Mouse (Mus musculus) right cerebral cortex, postnatal 36 days (tissue): ENCODE measurements around the gene Hist1h2ak.
"Not testable (repeated sequence)": the region's sequence is repeated elsewhere in the genome, so short reads cannot be mapped to it uniquely, and the experiment has no call there.

Experiments used
- DNase-seq, 2 experiments: peaks; one replicate each; pipeline ENCODE4 v3.0.0; 2022; ENCODE audit warnings: low spot score in 2 of 2, mixed read lengths in 1 of 2

Hist1h2ak gene

DNA sequence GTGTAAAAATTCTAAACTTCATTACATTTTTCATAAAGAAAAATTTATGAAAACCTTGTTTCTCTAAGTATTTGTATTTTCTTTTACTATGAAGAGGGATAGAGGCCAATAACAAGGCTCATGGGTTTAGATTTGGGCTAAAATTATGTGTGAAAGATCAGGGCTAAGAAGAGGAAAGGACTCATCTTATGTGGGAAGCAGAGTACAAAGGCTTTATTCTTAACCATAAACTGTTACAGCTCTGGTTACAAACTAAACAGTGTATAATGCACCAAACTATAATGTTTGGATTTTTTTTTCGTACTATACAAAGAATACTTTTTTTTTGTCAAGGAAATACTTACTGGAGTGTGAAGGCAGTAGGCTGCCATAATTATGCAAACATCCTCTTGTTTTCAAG is 2.1 kb upstream of the Hist1h2ak start:
- no peak for DNase-seq

- DNase-seq = not testable (repeated sequence)
Measured at GRCm38 (mm10) chr13:21754294-21755001, 821 bp upstream of the Hist1h2ak start.

DNA sequence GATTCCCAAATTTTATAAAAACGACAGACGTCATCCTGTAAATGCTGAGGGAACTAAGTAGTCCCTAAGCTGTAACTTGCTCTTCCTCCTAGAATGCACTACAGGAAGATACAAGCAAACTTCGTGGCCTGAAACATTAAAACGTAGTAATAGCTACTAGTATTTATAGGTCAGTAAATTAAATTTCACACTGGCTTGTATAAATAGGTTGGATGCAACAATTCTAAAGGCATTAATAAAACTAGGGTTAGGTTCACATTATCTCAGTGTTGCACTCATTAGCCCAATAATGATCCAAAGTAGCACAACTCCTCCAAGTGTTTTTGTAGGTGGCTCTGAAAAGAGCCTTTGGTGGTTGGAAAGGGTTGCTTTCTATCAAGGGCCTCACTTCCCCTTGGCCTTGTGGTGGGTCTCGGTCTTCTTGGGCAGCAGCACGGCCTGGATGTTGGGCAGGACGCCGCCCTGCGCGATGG is 540 bp downstream of the Hist1h2ak start:
- DNase-seq = no peak

DNA sequence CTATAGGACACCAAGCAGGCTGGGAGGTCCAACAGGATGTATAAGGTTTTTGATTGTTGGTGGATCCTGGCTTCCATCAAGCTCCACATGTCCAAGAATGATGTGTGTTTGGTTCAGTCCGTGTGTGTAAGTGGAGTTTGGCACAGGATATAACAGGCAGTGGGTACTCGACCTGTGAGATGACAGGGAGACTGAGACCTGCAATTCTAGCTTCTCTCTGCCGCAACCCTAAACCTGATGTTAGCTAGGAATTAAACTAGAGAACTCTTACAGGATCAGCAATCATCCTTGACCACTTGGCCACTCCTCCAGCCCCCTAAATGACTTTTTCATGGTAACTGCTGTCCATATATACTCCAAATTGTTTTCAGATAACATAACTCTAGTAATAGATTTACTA is 1.3 kb downstream of the Hist1h2ak start:
- no peak for DNase-seq

DNA sequence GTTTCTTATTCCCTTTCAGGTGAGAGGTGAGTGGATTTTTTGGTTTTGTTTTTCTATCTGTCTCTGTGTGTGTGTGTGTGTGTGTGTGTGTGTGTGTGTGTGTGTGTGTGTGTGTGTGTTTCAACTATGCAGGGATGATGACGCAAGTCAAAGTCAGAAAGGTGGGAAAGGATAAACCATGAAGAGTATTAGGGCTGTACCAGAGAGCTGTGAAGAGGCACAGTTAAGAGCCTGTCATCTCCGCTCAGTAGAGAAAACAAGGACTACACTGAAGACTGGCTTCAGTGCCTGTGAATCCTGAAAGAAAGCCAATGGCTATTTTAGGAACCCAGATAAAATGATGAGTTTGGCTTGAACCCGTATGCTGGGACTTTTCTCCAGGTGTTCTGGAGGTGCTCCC is 1.8 kb downstream of the Hist1h2ak start:
- no peak for DNase-seq

DNA sequence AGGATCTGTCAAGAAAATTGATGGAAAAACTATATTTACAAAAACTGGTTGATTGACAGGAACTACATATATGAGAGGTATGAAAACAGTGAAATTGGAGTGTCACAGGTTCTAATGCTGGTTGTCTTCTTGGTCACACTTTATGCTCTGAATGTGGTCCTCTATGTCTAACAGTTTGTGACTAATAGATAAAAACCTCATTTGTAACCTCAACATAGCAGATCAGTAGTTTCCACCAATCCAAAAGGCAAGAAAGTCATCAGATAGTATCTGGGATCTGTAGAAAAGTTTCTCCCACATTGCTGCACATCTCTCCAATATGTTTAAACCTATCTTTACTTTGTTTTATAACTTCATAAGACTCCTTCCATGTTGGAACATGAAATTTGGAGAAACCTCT is 2.2 kb downstream of the Hist1h2ak start:
- no peak for DNase-seq

GRCm38 (mm10) chr13:21750159-21751017 is 3.2 kb downstream of the Hist1h2ak start, which contains the start of gene Hist1h4k:
Gene Hist1h4k, minus strand, starts transcription at chr13:21750505.
- peak; percentile 92 to 93 for DNase-seq

GRCm38 (mm10) chr13:21749387-21750158 is 4.1 kb downstream of the Hist1h2ak start:
- DNase-seq = no peak

DNA sequence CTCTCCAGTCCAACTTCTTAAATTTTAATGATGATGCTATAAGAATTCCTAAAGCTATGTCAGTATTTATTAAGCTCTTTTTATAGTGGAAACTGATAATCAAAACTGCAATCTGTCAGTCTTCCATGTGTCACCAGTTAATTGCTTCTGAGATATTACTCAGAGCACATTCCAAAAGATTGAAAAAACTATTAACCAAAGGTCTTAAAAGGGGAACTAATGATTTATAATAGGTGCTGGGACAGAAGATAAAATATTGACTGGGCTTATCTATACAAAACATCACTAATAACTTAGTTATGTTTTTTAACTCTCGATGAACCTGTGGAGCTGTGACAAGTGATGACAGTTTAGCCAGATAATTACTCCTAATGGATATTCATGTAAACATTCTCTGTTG is 8.6 kb downstream of the Hist1h2ak start:
- no peak for DNase-seq

DNA sequence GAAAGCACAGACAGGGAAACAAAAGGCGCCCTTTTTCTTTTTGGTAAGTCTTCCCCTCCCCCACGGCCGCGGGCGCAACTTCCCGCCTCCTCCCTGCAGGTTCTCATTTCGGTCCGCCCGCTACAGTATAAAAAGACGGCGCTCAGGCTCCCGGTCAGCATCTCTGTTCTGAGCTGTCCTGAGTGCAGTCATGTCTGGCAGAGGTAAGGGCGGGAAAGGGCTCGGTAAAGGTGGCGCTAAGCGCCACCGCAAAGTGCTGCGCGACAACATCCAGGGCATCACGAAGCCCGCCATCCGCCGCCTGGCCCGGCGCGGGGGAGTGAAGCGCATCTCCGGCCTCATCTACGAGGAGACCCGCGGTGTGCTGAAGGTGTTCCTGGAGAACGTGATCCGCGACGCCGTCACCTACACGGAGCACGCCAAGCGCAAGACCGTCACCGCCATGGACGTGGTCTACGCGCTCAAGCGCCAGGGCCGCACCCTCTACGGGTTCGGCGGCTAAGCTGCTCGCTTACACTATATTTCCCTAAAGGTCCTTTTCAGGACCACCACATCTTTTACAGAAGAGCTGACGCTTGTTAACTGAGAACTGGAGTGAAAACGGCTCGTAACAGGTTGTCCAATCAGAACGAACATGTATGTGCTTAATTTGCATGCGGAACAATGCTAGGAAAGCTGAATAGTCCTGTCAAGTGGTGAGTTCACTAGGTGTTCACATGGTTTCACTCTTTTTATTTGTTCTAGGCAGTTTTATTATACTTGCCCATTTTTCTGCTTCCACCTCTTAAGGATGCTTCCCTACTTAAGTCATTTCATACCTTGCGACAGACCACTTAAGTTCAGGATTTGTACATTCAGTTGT is 18.5 kb downstream of the Hist1h2ak start, which contains the start of gene Hist1h4j:
Gene Hist1h4j (plus strand): TSS at position 159 of the 862 bp plus-strand sequence.
- peak; percentile 54 to 69 for DNase-seq

DNA sequence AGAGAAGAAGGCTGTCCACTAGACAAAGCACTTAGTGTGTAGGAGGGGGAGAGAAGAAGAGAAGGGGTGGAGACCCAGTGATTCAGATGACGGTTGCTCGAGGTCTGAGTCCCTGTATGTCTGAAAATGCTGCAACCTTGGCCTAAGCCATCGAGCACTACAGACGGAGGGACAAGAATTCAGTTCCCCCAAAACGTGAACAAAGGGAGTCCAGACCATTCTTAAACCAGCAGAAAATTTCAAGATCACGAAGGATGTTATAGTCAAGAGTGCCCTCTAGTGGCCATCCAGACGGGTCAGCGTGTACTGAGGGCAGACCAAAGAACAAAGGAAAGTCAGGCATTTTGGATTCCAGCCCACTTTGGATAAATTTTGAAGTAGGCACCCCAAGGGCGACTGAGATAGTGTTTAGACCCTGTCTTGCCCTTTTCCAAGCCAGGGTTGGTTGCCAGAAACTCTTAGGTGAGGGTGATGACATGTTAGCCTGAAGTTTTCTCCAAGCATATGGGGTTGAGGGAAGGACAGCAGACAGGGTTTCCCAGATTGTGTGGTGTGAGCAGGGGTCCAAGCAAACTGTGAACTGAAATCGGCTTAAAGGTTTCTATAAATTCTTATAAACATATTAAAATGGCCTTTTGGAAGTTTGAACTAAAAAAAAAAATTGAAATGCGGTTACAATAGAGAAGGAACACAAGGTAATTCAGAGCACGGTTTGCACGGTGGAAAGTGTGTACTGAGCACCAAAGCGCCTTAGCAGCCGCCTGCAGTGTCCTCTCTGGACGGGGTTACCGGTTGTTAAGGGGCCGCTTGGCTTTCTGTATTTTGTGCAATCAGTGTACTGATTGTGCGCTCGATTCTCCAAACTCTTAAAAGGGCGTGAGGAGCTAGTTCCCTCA is 19.4 kb downstream of the Hist1h2ak start:
- peak in 1 of 2 experiments; percentile 63 for DNase-seq

GRCm38 (mm10) chr13:21733466-21733865 is 20.2 kb downstream of the Hist1h2ak start:
- no peak for DNase-seq

- DNase-seq = no peak
Measured at GRCm38 (mm10) chr13:21729544-21729943, 24.1 kb downstream of the Hist1h2ak start.

DNA sequence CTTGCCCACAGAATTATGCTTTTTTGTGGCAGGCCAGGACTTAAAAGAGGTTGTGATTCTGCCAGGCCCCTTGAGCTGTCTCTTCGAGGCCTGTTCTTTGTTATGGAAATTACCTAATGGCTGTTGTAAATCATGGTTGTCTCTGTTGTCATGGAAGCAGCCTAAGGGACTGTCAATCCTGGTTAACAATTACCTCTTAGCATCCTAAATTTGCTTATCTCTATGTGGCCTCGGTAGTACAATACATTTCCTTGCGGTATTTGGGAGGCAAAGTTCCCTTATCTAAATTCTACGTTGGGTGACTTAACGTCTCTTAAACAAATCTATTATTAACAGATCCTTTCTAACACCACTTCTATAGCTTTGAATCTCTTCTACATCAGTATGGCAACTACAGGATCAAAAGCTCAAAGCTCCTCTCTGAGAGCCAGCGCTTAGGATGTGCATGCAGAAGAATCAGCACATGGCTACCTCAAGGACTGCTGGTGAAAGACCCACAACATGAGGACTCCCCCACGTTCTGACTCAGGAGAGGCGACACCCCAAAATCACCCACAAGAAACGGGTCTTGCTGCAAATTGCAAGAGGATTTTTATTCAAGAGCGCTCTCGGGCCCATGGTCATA is 25.6 kb downstream of the Hist1h2ak start:
- DNase-seq = no peak

DNA sequence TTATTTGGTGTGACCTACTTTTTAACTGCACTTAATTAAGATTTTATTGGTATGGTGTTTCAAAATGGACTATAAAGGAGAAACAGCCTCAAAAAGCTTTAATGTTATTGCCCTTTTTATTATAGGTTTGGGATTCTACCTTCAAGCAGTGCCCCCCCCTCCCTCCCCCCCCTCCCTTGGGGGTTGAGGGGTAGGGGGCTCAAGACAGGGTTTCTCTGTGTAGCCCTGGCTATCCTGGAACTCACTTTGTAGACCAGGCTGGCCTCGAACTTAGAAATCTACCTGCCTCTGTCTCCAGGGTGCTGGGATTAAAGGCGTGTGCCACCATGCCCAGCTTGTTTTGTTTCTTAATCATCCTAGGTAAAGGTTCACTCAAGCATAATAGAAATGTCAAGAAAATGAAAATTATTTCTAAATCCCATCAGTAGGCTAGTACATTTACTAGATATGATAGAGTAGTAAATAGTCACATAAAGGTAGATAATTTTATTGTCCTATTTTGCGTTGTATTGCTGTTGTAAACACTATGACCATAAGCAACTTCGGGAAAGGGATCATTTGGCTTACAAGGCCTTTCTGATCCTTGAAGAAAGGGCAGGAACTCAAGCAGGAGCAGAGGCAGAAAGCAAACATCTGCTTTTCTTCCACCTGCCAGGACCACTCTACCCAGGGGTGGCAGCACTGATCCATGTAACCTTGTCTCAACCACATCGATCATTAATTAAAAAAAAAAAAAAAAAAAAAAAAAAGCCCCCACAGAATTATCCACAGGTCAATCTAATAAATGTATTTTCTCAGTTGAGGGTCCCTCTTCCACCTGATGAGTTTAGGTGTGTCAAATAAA is 30.4 kb downstream of the Hist1h2ak start:
- DNase-seq = no peak

DNA sequence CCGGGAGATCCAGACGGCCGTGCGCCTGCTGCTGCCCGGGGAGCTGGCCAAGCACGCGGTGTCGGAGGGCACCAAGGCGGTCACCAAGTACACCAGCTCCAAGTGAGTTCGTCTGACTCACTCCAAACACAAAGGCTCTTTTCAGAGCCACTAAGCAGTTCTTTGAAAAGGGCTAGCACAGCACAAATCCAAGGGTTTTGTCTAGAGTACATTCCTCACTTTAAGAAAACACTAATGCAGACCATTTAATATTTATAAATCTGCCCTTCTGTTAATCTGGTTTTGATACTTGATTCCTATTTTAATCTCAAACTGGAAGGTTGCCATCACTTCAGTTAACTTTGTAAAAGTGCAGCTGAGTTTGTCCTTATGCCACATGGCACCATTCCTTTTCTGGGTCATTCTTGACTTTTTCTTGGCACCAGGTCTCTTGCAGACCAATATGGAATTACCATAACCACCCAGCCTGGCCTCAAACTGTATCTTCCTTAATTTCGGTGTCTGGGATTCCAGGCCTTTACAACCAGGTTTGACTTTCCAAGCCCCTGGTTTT is 31.2 kb downstream of the Hist1h2ak start:
- no peak for DNase-seq

- peak; percentile 49 to 56 for DNase-seq
Measured at GRCm38 (mm10) chr13:21721757-21722372, 31.8 kb downstream of the Hist1h2ak start, which contains the start of gene Hist1h2bm. Gene Hist1h2bm, plus strand, starts transcription at chr13:21722044.
